Mouse (Mus musculus): ENCODE results near the gene Muc2. TPM values are rescaled to one million over a fixed set of nuclear protein-coding genes. Genes with fewer than 3 reads are reported as not detected.

Muc2 gene
- polyA plus RNA-seq, 1 experiment from 2014 or later: 0.36 TPM

- no peak for DNase-seq (ENCODE audit: low spot score)
- Histone ChIP-seq H3K27me3 (replicated peaks; ENCODE audit: low read depth, poor library complexity, severe bottlenecking) (no peaks in the 10 kb centered on the region), H3K36me3 (replicated peaks) (no peaks in the 10 kb centered on the region), H3K27ac (replicated peaks) (no peak overlapping the region), H3K9me3 (no peaks in the 10 kb centered on the region), H3K4me3 (no peak overlapping the region), H3K4me1 (no peaks in the 10 kb centered on the region)
- WGBS: 83% methylated on average over 4 of the region's 4 CpGs
These were observed 11.2 kb upstream of the Muc2 start for GRCm38 (mm10) chr7:141678922-141679321.

- 66% methylated on average over 10 of the region's 10 CpGs for WGBS
- Histone ChIP-seq H3K9me3 (no peaks in the 10 kb centered on the region), H3K27ac (replicated peaks) (no peak overlapping the region), H3K4me3 (no peak overlapping the region), H3K36me3 (replicated peaks) (no peaks in the 10 kb centered on the region), H3K27me3 (replicated peaks; ENCODE audit: low read depth, poor library complexity, severe bottlenecking) (0 out of 2 replicates have a peak, but pooled peaks cover 3% of the 10 kb centered on the region), H3K4me1 (peaks cover 28% of the 10 kb centered on the region)
- DNase-seq (ENCODE audit: low spot score): no peak
These were observed 2.8 kb upstream of the Muc2 start for GRCm38 (mm10) chr7:141687330-141687729.

GRCm38 (mm10) chr7:141693591-141694273, 3.6 kb downstream of the Muc2 start:
- peak; percentile 42 for DNase-seq (ENCODE audit: low spot score)
- 51% methylated on average over 30 of the region's 30 CpGs for WGBS
- peak overlapping the region; percentile 37 for H3K4me3 ChIP-seq

GRCm38 (mm10) chr7:141694274-141694639, 4.1 kb downstream of the Muc2 start:
- H3K4me3 ChIP-seq: no peak overlapping the region
- WGBS: 80% methylated on average over 5 of the region's 5 CpGs
- H3K4me1 ChIP-seq: peaks cover 13% of the 10 kb centered on the region
- no peak for DNase-seq (ENCODE audit: low spot score)
- H3K9me3 ChIP-seq: no peaks in the 10 kb centered on the region
- H3K27ac ChIP-seq (replicated peaks): no peak overlapping the region
- no peaks in the 10 kb centered on the region for H3K36me3 ChIP-seq (replicated peaks)
- peaks cover 19% of the 10 kb centered on the region for H3K27me3 ChIP-seq (replicated peaks; ENCODE audit: low read depth, poor library complexity, severe bottlenecking)

More at GRCm38 (mm10) chr7:141693591-141694273, 3.6 kb downstream of the Muc2 start:
- peaks cover 18% of the 10 kb centered on the region for H3K4me1 ChIP-seq
- no peaks in the 10 kb centered on the region for H3K36me3 ChIP-seq (replicated peaks)
- no peak overlapping the region for H3K27ac ChIP-seq (replicated peaks)
- H3K27me3 ChIP-seq (replicated peaks; ENCODE audit: low read depth, poor library complexity, severe bottlenecking): peaks cover 19% of the 10 kb centered on the region
- H3K9me3 ChIP-seq: no peaks in the 10 kb centered on the region

GRCm38 (mm10) chr7:141696538-141696937, 6.4 kb downstream of the Muc2 start:
- H3K36me3 ChIP-seq (replicated peaks): no peaks in the 10 kb centered on the region
- 86% methylated on average over 13 of the region's 13 CpGs for WGBS
- no peak for DNase-seq (ENCODE audit: low spot score)
- H3K27ac ChIP-seq (replicated peaks): no peak overlapping the region
- peaks cover 19% of the 10 kb centered on the region for H3K27me3 ChIP-seq (replicated peaks; ENCODE audit: low read depth, poor library complexity, severe bottlenecking)
- H3K4me1 ChIP-seq: peaks cover 6% of the 10 kb centered on the region; the same call in 1 of the 2 replicates
- no peaks in the 10 kb centered on the region for H3K9me3 ChIP-seq
- no peak overlapping the region for H3K4me3 ChIP-seq

GRCm38 (mm10) chr7:141699556-141700220, 9.5 kb downstream of the Muc2 start:
- WGBS: 83% methylated on average over 8 of the region's 8 CpGs
- Histone ChIP-seq H3K36me3 (replicated peaks) (no peaks in the 10 kb centered on the region), H3K4me3 (no peak overlapping the region), H3K9me3 (no peaks in the 10 kb centered on the region), H3K27ac (replicated peaks) (no peak overlapping the region), H3K4me1 (no peaks in the 10 kb centered on the region), H3K27me3 (replicated peaks; ENCODE audit: low read depth, poor library complexity, severe bottlenecking) (no peaks in the 10 kb centered on the region)
- DNase-seq (ENCODE audit: low spot score): no peak

GRCm38 (mm10) chr7:141747451-141748100, 57.4 kb downstream of the Muc2 start:
- no peak for DNase-seq (ENCODE audit: low spot score)
- Histone ChIP-seq H3K27me3 (replicated peaks; ENCODE audit: low read depth, poor library complexity, severe bottlenecking) (no peaks in the 10 kb centered on the region), H3K27ac (replicated peaks) (no peak overlapping the region), H3K4me1 (no peaks in the 10 kb centered on the region), H3K36me3 (replicated peaks) (no peaks in the 10 kb centered on the region), H3K9me3 (no peaks in the 10 kb centered on the region), H3K4me3 (no peak overlapping the region)
- 86% methylated on average over 7 of the region's 7 CpGs for WGBS

GRCm38 (mm10) chr7:141752513-141752912, 62.4 kb downstream of the Muc2 start:
- no peaks in the 10 kb centered on the region for H3K4me1 ChIP-seq
- no peaks in the 10 kb centered on the region for H3K36me3 ChIP-seq (replicated peaks)
- no peaks in the 10 kb centered on the region for H3K27me3 ChIP-seq (replicated peaks; ENCODE audit: low read depth, poor library complexity, severe bottlenecking)
- no peak overlapping the region for H3K27ac ChIP-seq (replicated peaks)
- WGBS: 84% methylated on average over 6 of the region's 6 CpGs
- no peak for DNase-seq (ENCODE audit: low spot score)
- H3K9me3 ChIP-seq: no peaks in the 10 kb centered on the region
- no peak overlapping the region for H3K4me3 ChIP-seq

- no peak overlapping the region for H3K27ac ChIP-seq (replicated peaks)
These were observed 65.7 kb downstream of the Muc2 start for GRCm38 (mm10) chr7:141755831-141756230.

GRCm38 (mm10) chr7:141758291-141758690, 68.2 kb downstream of the Muc2 start:
- no peaks in the 10 kb centered on the region for H3K27me3 ChIP-seq (replicated peaks; ENCODE audit: low read depth, poor library complexity, severe bottlenecking)
- no peak for DNase-seq (ENCODE audit: low spot score)
- H3K4me3 ChIP-seq: no peak overlapping the region
- no peaks in the 10 kb centered on the region for H3K4me1 ChIP-seq
- H3K36me3 ChIP-seq (replicated peaks): no peaks in the 10 kb centered on the region
- no peaks in the 10 kb centered on the region for H3K9me3 ChIP-seq
- no peak overlapping the region for H3K27ac ChIP-seq (replicated peaks)
- WGBS: 77% methylated on average over 4 of the region's 4 CpGs

More at GRCm38 (mm10) chr7:141755831-141756230, 65.7 kb downstream of the Muc2 start:
- 55% methylated on average over 4 of the region's 4 CpGs for WGBS
- DNase-seq (ENCODE audit: low spot score): peak; percentile 71
- no peak overlapping the region for H3K4me3 ChIP-seq
- no peaks in the 10 kb centered on the region for H3K36me3 ChIP-seq (replicated peaks)
- no peaks in the 10 kb centered on the region for H3K27me3 ChIP-seq (replicated peaks; ENCODE audit: low read depth, poor library complexity, severe bottlenecking)
- no peaks in the 10 kb centered on the region for H3K9me3 ChIP-seq
- H3K4me1 ChIP-seq: no peaks in the 10 kb centered on the region

GRCm38 (mm10) chr7:141770521-141770920, 80.4 kb downstream of the Muc2 start:
- no peak overlapping the region for H3K4me3 ChIP-seq
- no peaks in the 10 kb centered on the region for H3K36me3 ChIP-seq (replicated peaks)
- no peaks in the 10 kb centered on the region for H3K9me3 ChIP-seq
- no peaks in the 10 kb centered on the region for H3K27me3 ChIP-seq (replicated peaks; ENCODE audit: low read depth, poor library complexity, severe bottlenecking)
- no peak overlapping the region for H3K27ac ChIP-seq (replicated peaks)
- peaks cover 22% of the 10 kb centered on the region for H3K4me1 ChIP-seq
- no peak for DNase-seq (ENCODE audit: low spot score)
- WGBS: 89% methylated on average over 3 of the region's 3 CpGs

GRCm38 (mm10) chr7:141770988-141771387, 80.8 kb downstream of the Muc2 start:
- no peak for DNase-seq (ENCODE audit: low spot score)
- Histone ChIP-seq H3K27me3 (replicated peaks; ENCODE audit: low read depth, poor library complexity, severe bottlenecking) (no peaks in the 10 kb centered on the region), H3K4me1 (peaks cover 22% of the 10 kb centered on the region), H3K36me3 (replicated peaks) (no peaks in the 10 kb centered on the region), H3K27ac (replicated peaks) (no peak overlapping the region), H3K9me3 (no peaks in the 10 kb centered on the region), H3K4me3 (no peak overlapping the region)
- WGBS: 81% methylated on average over 8 of the region's 8 CpGs

Data from embryonic facial prominence, embryonic 10.5 days (tissue).